Mouse (Mus musculus) CD4-positive, CD25-positive, alpha-beta regulatory T cell (primary cell): Measurements from ENCODE around the gene Pdss2. TPM values are rescaled to one million over a fixed set of nuclear protein-coding genes. Genes with fewer than 3 reads are reported as not detected.

Experiments used
- polyA plus RNA-seq: library from polyadenylated mRNA; unstranded; fragments of 100-300 nt; shearing (Covaris generic); gene quantifications from one replicate; pipeline ENCODE4 v1.2.1, GENCODE M21; 2017

Pdss2 gene
- 10.8 TPM for polyA plus RNA-seq

DNA sequence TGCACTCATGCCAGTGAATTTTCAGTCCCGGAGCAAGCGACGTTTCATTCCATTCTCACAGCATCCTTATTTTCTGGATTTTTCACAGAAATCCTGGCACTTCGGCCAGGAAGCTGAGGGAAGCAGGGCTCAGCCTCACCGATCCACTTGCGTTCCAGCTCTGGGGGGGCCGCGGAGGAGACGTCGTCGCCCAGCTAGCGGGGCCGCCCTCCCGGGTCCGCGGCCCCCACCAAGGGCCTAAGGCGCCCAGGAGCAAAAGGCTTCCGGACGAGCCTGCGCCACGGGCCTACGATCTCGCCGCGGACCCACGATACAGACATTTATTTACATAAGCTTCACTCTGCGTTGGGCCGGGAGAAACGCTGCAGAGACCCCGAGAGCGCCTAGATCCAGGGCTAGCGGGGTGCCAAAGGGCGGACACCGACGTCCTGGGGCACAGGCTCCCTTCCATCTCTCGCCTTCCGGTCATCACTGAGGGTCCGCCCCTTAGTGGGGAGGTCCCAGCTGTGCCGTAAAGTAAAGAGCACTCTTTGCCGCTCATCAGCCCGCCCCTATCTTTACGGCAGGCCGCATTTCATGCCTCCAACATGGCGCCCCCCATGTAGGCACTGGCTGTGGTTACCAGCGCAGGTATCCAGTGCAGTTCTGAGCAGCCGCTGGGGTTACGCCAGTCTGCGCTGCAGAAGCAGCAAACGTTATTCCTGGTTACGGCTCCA lies at the start of gene Pdss2:
TSS of gene Pdss2 (plus strand) at position 577 of the 716 bp plus-strand sequence.

DNA sequence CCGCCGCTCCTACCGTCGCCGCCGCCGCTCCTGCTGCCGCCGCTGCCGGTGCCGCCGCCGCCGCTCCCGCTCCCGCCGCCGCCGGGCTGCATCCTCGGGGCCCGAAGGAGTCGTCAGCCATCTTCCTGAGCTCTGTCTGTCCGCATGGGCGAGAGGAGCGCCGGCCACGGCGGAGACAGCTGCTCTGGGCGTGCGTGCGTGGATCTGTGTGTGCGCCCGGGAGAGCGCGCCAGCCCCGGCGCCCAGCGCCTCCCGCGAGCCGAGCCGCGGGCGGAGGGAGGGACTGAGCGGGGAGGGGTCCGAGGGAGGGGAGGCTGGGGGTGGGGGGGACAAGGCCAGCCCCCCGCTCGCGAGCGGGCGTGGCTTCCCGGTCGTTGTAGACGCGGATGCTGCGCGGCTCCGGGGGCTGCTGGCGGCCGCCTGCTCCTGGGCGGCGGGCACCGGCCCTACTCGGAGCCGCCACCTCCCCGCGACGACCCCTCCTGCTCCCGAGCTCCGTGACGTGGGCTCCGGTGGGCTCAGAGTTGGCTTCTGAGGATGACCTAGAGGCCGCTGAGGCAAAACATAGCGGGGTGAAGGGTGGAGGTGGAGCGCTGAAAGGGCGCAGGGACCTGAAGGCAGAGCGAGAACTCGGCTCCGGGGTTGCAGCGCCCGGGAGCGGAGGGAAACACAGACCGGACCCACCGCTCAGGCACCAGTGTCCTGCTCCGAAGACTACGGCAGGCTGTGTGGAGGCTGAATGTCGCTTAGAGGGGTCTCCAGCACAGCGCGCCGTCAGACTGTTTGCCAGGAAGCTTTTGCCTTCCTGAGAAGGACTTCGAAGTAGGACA lies 46.7 kb upstream of the Pdss2 start, which contains the start of the genes Sobp and 9030612E09Rik:
TSS of gene Sobp (minus strand) at position 205 of the 830 bp plus-strand sequence.
TSS of gene 9030612E09Rik (plus strand) at position 379 of the 830 bp plus-strand sequence.

GRCm38 (mm10) chr10:43478751-43479435 lies 257.6 kb downstream of the Pdss2 start, which contains the start of gene Bend3:
Gene Bend3 (plus strand): TSS chr10:43478831.

Other genes with a start within 250 kb of the Pdss2 start
- 0.05 TPM for gene Sobp, start 47.0 kb upstream of the Pdss2 start, polyA plus RNA-seq
- not detected for gene 9030612E09Rik, start 46.8 kb upstream of the Pdss2 start, polyA plus RNA-seq